Mouse (Mus musculus) heart, embryonic 13.5 days (tissue): ENCODE results near the gene Enpp3. TPM values are rescaled to one million over a fixed set of nuclear protein-coding genes. Genes with fewer than 3 reads are reported as not detected.
"Not testable (repeated sequence)": the region's sequence is repeated elsewhere in the genome, so short reads cannot be mapped to it uniquely, and the experiment has no call there.

Experiments
- ATAC-seq: fragments of 200-750 bp; cut with Nextera tagmentation; 2 replicates; pipeline ENCODE4 v1.8.0; 2017; ENCODE audit warnings: moderate TSS enrichment; ENCODE audit not compliant: insufficient number of reproducible peaks, low FRiP score, low TSS enrichment; ENCODE audit errors: extremely low read depth
- H3K27ac ChIP-seq: fragments of 300-500 bp; sonication (generic); replicated peaks from 2 replicates; pipeline ENCODE4 v1.5.1; 2015; ENCODE audit warnings: moderate library complexity, mild to moderate bottlenecking, inconsistent platforms
- H3K27me3 ChIP-seq: fragments of 300-500 bp; sonication (generic); replicated peaks from 2 replicates; pipeline ENCODE4 v1.6.1; 2015; ENCODE audit warnings: mild to moderate bottlenecking, inconsistent platforms
- H3K36me3 ChIP-seq: fragments of 300-500 bp; sonication (generic); 2 replicates; pipeline ENCODE4 v1.6.1; 2015; ENCODE audit warnings: mild to moderate bottlenecking, inconsistent platforms
- H3K4me1 ChIP-seq: fragments of 300-500 bp; sonication (generic); 2 replicates; pipeline ENCODE4 v1.6.1; 2015; ENCODE audit warnings: inconsistent platforms
- H3K4me2 ChIP-seq: fragments of 300-500 bp; sonication (generic); 2 replicates; pipeline ENCODE4 v1.6.1; 2015; ENCODE audit warnings: inconsistent platforms, mild to moderate bottlenecking, moderate library complexity
- H3K4me3 ChIP-seq: fragments of 300-500 bp; sonication (generic); 2 replicates; pipeline ENCODE4 v1.5.1; 2015; ENCODE audit warnings: moderate library complexity, mild to moderate bottlenecking, inconsistent platforms
- H3K9ac ChIP-seq: fragments of 300-500 bp; sonication (generic); 2 replicates; pipeline ENCODE4 v1.6.1; 2015; ENCODE audit warnings: inconsistent platforms, mild to moderate bottlenecking, moderate library complexity
- H3K9me3 ChIP-seq: fragments of 300-500 bp; sonication (generic); 2 replicates; pipeline ENCODE4 v1.6.1; 2016; ENCODE audit warnings: inconsistent platforms
- WGBS: fragments of 180-500 bp; shearing (Covaris S2); methylation state at CpG from one replicate; pipeline ENCODE4 v1.1.7; 2015; ENCODE audit warnings: mixed read lengths; 5-methylcytosine and 5-hydroxymethylcytosine counted together
- polyA plus RNA-seq: library from polyadenylated mRNA; unstranded; fragments of >200 nt; fragmentation: Nextera tagmentation; extraction: Ambion mirVana; gene quantifications from 2 replicates; pipeline ENCODE4 v1.2.1, GENCODE M21; 2015

Gene Enpp3
- polyA plus RNA-seq, 1 experiment from 2014 or later, result 2.1 TPM

DNA sequence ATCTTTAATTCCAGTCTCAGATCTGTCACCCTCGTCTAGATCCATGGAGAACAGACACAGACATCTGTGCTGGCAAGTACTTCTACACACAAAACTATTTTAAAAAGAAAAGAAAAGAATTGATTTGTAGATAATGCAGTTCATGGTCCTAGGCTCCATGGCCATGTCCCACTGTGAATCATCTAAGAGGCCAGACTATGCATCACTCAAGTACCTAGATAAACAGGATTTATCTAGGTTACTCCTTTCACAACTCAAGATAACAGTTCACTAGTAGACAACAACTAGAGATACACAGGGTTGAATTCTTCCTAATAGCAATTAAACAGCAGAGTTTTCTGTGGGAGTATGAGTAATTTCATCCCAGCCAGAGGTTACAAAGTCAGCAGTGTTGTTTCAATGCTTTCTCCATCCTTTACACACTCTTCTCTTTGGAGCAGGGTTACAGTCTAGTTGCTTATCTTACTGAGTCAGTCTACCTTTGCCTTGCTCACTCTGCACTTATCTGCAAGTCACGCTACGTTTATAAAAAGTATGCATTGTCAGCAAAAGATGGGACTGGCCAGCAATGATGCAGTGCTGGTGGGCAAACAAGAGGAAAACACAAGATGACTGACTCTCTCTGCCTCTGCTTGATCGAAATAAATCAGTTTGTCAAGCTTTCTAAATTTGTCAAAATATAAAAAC is 20.5 kb downstream of the Enpp3 start:
- 43% methylated on average over 4 of the region's 4 CpGs for WGBS
- H3K36me3 ChIP-seq, result no peaks in the 10 kb centered on the region
- H3K4me3 ChIP-seq, result no peak overlapping the region
- ATAC-seq, result no peak
- H3K27me3 ChIP-seq, result no peaks in the 10 kb centered on the region
- peaks cover 10% of the 10 kb centered on the region; the same call in 1 of the 2 replicates for H3K4me1 ChIP-seq
- no peak overlapping the region for H3K9ac ChIP-seq
- H3K4me2 ChIP-seq, result no peak overlapping the region
- no peaks in the 10 kb centered on the region for H3K9me3 ChIP-seq
- no peak overlapping the region for H3K27ac ChIP-seq

DNA sequence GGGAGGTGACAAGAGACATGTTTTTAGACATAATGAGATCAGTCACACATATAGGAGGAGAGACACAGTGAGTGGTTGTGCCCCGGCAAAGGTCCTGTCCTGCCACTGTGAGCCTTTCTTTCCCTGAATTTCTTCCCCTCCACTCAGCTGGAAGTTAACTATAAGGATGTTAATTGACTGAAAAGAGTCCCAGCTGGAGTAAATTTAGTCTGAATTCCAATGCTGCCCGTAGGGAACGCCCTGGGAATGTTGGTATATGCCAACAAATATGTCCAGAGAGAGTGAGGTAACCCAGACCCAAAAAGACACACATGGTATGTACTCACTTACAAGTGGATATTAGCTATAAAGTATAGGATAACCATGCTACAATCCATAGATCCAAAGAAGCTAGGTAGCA is 23.1 kb downstream of the Enpp3 start:
- ATAC-seq, result no peak
- 64% methylated on average over 3 of the region's 3 CpGs for WGBS
- H3K9me3 ChIP-seq, result no peaks in the 10 kb centered on the region
- H3K27me3 ChIP-seq, result no peaks in the 10 kb centered on the region
- H3K4me3 ChIP-seq, result no peak overlapping the region
- H3K27ac ChIP-seq, result no peak overlapping the region
- H3K36me3 ChIP-seq, result no peaks in the 10 kb centered on the region
- peaks cover 5% of the 10 kb centered on the region; the same call in 1 of the 2 replicates for H3K4me1 ChIP-seq
- no peak overlapping the region for H3K9ac ChIP-seq
- H3K4me2 ChIP-seq, result no peak overlapping the region

DNA sequence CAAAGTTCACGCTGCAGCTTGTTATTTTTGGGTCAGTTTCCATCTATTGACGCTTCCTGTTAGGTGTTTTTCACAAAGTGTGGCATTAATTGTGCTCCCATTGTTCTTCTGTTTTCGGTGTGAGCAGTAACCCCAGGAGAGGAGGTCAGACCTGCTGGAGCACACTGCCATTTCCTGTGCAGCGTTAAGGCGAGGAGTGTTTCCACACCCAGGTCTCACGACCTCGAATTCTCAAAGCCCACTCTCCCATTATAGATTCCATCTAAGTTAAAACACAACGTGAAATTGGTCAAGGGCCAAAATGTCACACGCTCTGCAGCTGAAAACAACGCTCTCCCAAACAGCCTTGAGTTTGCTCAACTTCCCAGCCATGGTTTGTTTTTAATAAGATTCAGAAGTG is 32.0 kb downstream of the Enpp3 start:
- no peaks in the 10 kb centered on the region for H3K4me1 ChIP-seq
- no peak for ATAC-seq
- H3K4me2 ChIP-seq, result peak overlapping the region; percentile 11; the same call in 1 of the 2 replicates
- H3K4me3 ChIP-seq, result no peak overlapping the region
- H3K27me3 ChIP-seq, result no peaks in the 10 kb centered on the region
- H3K9ac ChIP-seq, result no peak overlapping the region
- H3K27ac ChIP-seq, result peak overlapping the region; percentile 42; the same call in 1 of the 2 replicates
- H3K9me3 ChIP-seq, result no peaks in the 10 kb centered on the region
- no peaks in the 10 kb centered on the region for H3K36me3 ChIP-seq
- WGBS, result 55% methylated on average over 10 of the region's 10 CpGs

DNA sequence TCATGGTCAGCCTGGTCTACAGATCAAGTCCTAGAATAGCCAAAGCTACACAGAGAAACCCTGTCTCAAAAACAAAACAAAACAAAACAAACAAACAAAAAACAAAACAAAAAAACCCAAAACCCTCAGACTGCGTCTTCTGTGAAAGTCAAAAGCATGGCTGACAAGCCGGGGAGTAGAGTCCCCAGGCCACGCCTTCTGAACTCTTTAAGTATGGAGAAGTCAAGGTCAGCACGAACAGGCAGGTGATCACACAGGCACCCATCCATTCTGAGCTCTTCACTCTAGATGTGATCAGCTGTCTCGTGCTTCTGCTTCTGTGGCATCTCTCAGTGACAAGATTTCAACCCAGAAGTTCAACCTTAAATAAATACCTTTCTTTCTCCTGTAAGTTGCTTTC is 35.9 kb downstream of the Enpp3 start:
- no peak overlapping the region for H3K27ac ChIP-seq
- 83% methylated on average over 5 of the region's 5 CpGs for WGBS
- H3K9ac ChIP-seq, result no peak overlapping the region
- ATAC-seq, result no peak
- H3K9me3 ChIP-seq, result peaks cover 9% of the 10 kb centered on the region
- H3K4me1 ChIP-seq, result 0 out of 2 replicates have a peak, but pooled peaks cover 2% of the 10 kb centered on the region
- H3K4me2 ChIP-seq, result no peak overlapping the region
- H3K36me3 ChIP-seq, result no peaks in the 10 kb centered on the region; the same call in 1 of the 2 replicates
- no peaks in the 10 kb centered on the region for H3K27me3 ChIP-seq
- H3K4me3 ChIP-seq, result no peak overlapping the region

DNA sequence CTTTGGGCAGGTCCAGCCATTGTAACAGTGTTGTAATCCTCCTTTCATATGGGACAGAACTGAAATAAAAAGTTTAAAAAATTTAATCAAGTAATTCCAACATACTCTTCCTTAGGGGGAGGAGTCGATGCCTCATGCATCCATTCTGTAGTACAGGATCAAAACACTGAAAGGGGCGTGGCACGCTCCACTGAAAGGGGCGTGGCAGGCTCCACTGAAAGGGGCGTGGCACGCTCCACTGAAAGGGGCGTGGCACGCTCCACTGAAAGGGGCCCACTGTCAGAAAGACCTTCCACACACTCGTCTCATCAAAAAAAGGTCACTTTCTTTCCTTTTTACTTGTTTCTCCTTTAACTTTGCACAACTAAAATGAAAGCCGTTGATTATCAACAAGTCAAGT is 36.7 kb downstream of the Enpp3 start:
- Histone ChIP-seq H3K27me3 (no peaks in the 10 kb centered on the region), H3K9ac (no peak overlapping the region), H3K4me2 (no peak overlapping the region), H3K4me1 (0 out of 2 replicates have a peak, but pooled peaks cover 2% of the 10 kb centered on the region), H3K9me3 (peaks cover 9% of the 10 kb centered on the region), H3K27ac (no peak overlapping the region), H3K4me3 (no peak overlapping the region), H3K36me3 (no peaks in the 10 kb centered on the region; the same call in 1 of the 2 replicates)
- 88% methylated on average over 10 of the region's 10 CpGs for WGBS
- no peak for ATAC-seq

DNA sequence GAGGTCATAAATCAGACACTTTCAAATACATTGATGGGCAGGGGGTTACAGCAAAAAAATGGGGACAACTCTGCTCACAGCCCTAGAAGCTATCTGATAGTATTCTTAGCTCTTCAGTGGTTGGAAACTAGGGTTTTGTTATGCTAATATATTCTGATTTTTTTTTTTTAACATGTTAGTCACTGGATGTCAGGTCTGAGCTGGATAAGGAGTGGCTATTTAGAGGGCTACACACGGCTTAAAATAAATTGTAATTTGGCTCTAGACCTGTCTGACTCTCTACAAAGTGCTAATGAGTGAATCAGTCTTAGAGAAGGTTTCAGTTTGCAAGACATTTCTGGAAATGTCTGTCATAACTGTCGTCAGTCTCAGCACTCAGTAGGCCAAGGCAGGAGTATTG is 37.5 kb downstream of the Enpp3 start:
- H3K9ac ChIP-seq, result no peak overlapping the region
- peaks cover 9% of the 10 kb centered on the region for H3K9me3 ChIP-seq
- H3K4me1 ChIP-seq, result 0 out of 2 replicates have a peak, but pooled peaks cover 2% of the 10 kb centered on the region
- no peaks in the 10 kb centered on the region; the same call in 1 of the 2 replicates for H3K36me3 ChIP-seq
- no peak for ATAC-seq
- WGBS, result 56% methylated on average over 2 of the region's 2 CpGs
- no peaks in the 10 kb centered on the region for H3K27me3 ChIP-seq
- H3K4me2 ChIP-seq, result no peak overlapping the region
- no peak overlapping the region for H3K4me3 ChIP-seq
- H3K27ac ChIP-seq, result no peak overlapping the region

DNA sequence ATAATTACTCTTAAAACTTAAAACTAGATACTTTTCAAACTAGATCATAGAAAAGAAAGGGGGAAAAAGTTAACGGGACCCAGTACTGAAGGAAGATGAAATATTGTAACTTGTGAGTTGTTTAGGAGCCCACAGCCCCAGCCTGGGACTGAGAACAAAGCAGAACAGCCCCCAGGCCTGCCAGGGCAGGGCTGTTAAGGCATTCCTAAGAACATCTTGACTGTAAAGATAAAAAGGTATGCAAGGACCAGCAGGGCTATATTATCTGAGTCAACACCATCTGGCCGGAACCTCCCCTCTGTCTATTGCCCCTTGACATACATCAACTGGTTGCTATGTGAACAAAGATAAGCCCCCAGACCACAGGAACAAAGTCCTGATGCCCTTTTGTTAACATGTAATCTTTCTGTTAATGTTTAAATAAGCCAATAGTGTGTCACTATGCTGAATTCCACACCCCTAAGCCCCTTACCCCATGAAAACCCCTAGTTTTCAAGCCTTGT is 39.8 kb downstream of the Enpp3 start:
- H3K9ac ChIP-seq, H3K9me3 ChIP-seq, ATAC-seq, H3K36me3 ChIP-seq, H3K27ac ChIP-seq, H3K4me3 ChIP-seq, H3K4me1 ChIP-seq, H3K27me3 ChIP-seq, H3K4me2 ChIP-seq: not testable (repeated sequence)
- WGBS, result 69% methylated on average over 2 of the region's 2 CpGs

DNA sequence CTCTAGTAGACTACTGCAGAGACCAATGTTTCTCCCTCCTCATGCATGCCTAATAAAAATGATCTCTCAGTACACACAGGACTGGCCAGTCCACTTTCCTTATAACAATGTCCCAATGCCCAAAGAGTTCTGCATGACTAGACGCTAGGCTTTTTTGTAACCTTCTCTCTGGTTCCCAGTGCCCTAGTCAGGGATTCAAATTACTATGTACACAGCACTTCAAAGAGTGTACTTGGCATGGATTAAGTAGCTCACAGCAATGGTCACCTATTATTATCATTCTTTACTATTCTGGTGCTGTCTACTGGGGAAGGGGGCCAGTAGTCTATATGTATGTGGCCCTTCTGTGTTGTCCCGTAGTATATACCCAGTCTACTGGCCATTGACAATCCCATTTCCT is 40.8 kb downstream of the Enpp3 start:
- 90% methylated on average over 2 of the region's 2 CpGs for WGBS
- no peak overlapping the region for H3K4me3 ChIP-seq

DNA sequence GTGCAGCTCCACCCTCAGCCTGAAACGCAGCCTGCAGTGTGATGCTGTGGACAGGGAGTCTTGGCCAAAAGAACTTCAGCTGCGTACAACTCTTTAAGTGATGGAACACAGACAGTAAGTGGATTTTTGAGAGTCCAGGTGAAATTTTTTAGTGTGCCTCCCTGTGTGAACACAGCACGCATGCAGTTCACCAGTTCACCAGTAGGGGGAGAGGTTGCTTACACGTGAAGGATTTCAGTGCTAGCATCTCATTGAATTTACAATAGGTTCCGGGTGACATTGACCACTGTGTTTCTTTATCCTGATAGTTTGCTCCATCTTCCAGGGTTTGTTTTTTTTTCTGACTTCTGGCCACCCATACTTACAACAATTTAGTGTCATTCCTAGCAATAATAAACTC is 45.4 kb downstream of the Enpp3 start:
- H3K4me1 ChIP-seq, result no peaks in the 10 kb centered on the region
- H3K4me3 ChIP-seq, result no peak overlapping the region
- no peaks in the 10 kb centered on the region for H3K27me3 ChIP-seq
- no peak overlapping the region for H3K9ac ChIP-seq
- no peak for ATAC-seq
- 49% methylated on average over 5 of the region's 5 CpGs for WGBS
- no peak overlapping the region for H3K27ac ChIP-seq
- H3K4me2 ChIP-seq, result no peak overlapping the region
- H3K9me3 ChIP-seq, result peaks cover under 1% of the 10 kb centered on the region; the same call in 1 of the 2 replicates
- H3K36me3 ChIP-seq, result no peaks in the 10 kb centered on the region

More for the DNA sequence above, 40.8 kb downstream of the Enpp3 start:
- Histone ChIP-seq H3K27me3 (no peaks in the 10 kb centered on the region), H3K4me2 (no peak overlapping the region), H3K27ac (no peak overlapping the region), H3K9ac (no peak overlapping the region), H3K4me1 (0 out of 2 replicates have a peak, but pooled peaks cover 2% of the 10 kb centered on the region), H3K9me3 (peaks cover 9% of the 10 kb centered on the region), H3K36me3 (no peaks in the 10 kb centered on the region; the same call in 1 of the 2 replicates)
- no peak for ATAC-seq

DNA sequence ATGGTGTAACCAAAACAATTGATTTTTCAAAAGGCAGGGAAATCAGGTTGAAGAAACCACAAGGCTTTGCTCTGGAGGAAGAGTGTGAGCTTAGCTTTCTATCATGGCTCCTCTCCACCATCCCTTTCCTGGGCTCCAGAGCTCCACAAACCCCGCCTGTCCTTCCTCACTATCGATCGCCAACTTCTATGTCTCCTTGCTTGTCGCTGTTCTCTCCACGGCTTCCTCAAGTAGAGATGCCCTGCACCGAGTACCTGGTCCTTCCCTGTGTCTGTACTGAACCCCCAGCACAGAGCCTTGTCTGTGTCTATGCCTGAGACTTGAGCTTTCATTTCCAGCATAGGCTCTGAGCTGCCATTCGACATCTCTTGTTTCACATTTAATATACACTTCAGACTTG is 49.9 kb downstream of the Enpp3 start:
- 81% methylated on average over 7 of the region's 7 CpGs for WGBS
- Histone ChIP-seq H3K9ac (no peak overlapping the region), H3K9me3 (no peaks in the 10 kb centered on the region), H3K4me1 (peaks cover 6% of the 10 kb centered on the region; the same call in 1 of the 2 replicates), H3K4me3 (no peak overlapping the region), H3K36me3 (no peaks in the 10 kb centered on the region), H3K27me3 (no peaks in the 10 kb centered on the region), H3K27ac (no peak overlapping the region), H3K4me2 (no peak overlapping the region)
- no peak for ATAC-seq

DNA sequence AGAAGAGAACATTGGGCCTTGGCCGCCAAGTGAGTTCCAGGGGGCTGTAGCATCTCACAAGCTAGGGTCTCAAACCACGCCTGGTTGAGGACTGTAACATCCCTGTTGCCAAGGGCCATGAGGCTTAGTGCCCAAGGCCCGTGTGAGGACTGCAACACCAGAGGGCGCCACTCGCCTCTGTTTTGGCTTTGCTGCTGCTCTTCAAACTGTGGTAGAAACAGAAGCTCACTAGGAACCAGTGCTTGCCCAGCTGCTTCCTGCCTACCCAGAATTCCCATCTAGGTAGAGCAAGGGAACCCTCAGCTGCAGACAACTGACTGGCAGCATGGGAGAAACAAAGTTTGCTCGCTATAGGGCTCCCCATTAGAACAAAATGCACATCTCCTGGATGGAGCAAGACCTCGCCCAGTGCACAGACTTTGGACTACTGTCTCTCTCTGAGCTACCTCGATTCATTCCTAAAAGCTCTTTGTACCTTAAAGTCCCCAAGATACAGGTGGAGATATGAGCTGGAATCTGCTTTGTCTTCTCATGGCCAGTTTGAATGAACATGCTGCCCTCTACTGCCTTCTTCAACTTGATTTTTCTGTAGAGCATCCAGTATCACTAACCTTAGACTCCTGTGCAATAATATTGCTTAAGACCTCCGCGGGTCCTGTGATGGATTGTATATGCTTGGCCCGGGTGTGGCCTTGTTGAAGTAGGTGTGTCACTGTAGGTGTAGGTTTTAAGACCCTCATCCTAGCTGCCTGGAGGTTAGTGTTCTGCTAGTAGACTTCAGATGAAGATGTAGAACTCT is 52.7 kb downstream of the Enpp3 start:
- ATAC-seq, result no peak
- Histone ChIP-seq H3K36me3 (no peaks in the 10 kb centered on the region), H3K4me1 (peaks cover 6% of the 10 kb centered on the region; the same call in 1 of the 2 replicates), H3K9ac (no peak overlapping the region), H3K27me3 (no peaks in the 10 kb centered on the region), H3K9me3 (no peaks in the 10 kb centered on the region), H3K4me2 (no peak overlapping the region), H3K4me3 (no peak overlapping the region), H3K27ac (no peak overlapping the region)
- WGBS, result 65% methylated on average over 11 of the region's 11 CpGs
